Mouse (Mus musculus): ENCODE measurements around the gene Abcb1a.

Abcb1a gene

GRCm38 (mm10) chr5:8659911-8660737, at the start of gene Abcb1a:
TSS of gene Abcb1a (plus strand) at chr5:8660077.
- no peak for DNase-seq (ENCODE audit: low spot score)

GRCm38 (mm10) chr5:8622071-8622595, 37.7 kb upstream of the Abcb1a start:
- peak; percentile 3 for DNase-seq (ENCODE audit: low spot score)

GRCm38 (mm10) chr5:8622596-8623231, 37.2 kb upstream of the Abcb1a start, which contains the start of gene Rundc3b:
TSS of gene Rundc3b (minus strand) at chr5:8622952.
- peak; percentile 62 for DNase-seq (ENCODE audit: low spot score)

GRCm38 (mm10) chr5:8632901-8633300, 27.0 kb upstream of the Abcb1a start:
- no peak for DNase-seq (ENCODE audit: low spot score)

- DNase-seq (ENCODE audit: low spot score) = no peak
Measured at GRCm38 (mm10) chr5:8634489-8634975, 25.3 kb upstream of the Abcb1a start.

GRCm38 (mm10) chr5:8648300-8648699, 11.6 kb upstream of the Abcb1a start:
- no peak for DNase-seq (ENCODE audit: low spot score)

GRCm38 (mm10) chr5:8648774-8649173, 11.1 kb upstream of the Abcb1a start:
- DNase-seq (ENCODE audit: low spot score) = no peak

- no peak for DNase-seq (ENCODE audit: low spot score)
Measured at GRCm38 (mm10) chr5:8652085-8652484, 7.8 kb upstream of the Abcb1a start.

GRCm38 (mm10) chr5:8660738-8661151, 868 bp downstream of the Abcb1a start:
- DNase-seq (ENCODE audit: low spot score) = no peak

GRCm38 (mm10) chr5:8664678-8665077, 4.8 kb downstream of the Abcb1a start:
- no peak for DNase-seq (ENCODE audit: low spot score)

- no peak for DNase-seq (ENCODE audit: low spot score)
Measured at GRCm38 (mm10) chr5:8667758-8668474, 8.0 kb downstream of the Abcb1a start.

GRCm38 (mm10) chr5:8669606-8670005, 9.7 kb downstream of the Abcb1a start:
- DNase-seq (ENCODE audit: low spot score) = no peak

- no peak for DNase-seq (ENCODE audit: low spot score)
Measured at GRCm38 (mm10) chr5:8675262-8675951, 15.5 kb downstream of the Abcb1a start.

GRCm38 (mm10) chr5:8675952-8676262, 16.0 kb downstream of the Abcb1a start:
- no peak for DNase-seq (ENCODE audit: low spot score)

- DNase-seq (ENCODE audit: low spot score) = no peak
Measured at GRCm38 (mm10) chr5:8681166-8681565, 21.3 kb downstream of the Abcb1a start.

- DNase-seq (ENCODE audit: low spot score) = no peak
Measured at GRCm38 (mm10) chr5:8683686-8684085, 23.8 kb downstream of the Abcb1a start.

- no peak for DNase-seq (ENCODE audit: low spot score)
Measured at GRCm38 (mm10) chr5:8686071-8686470, 26.2 kb downstream of the Abcb1a start.

- DNase-seq (ENCODE audit: low spot score) = no peak
Measured at GRCm38 (mm10) chr5:8687550-8687949, 27.7 kb downstream of the Abcb1a start.

GRCm38 (mm10) chr5:8716061-8716460, 56.2 kb downstream of the Abcb1a start:
- no peak for DNase-seq (ENCODE audit: low spot score)

- no peak for DNase-seq (ENCODE audit: low spot score)
Measured at GRCm38 (mm10) chr5:8719556-8719955, 59.7 kb downstream of the Abcb1a start.

GRCm38 (mm10) chr5:8722224-8722623, 62.3 kb downstream of the Abcb1a start:
- no peak for DNase-seq (ENCODE audit: low spot score)

- no peak for DNase-seq (ENCODE audit: low spot score)
Measured at GRCm38 (mm10) chr5:8722867-8723266, 63.0 kb downstream of the Abcb1a start.
